Mouse (Mus musculus) common myeloid progenitor, adult 5-6 weeks (primary cell): ENCODE data around the gene Tmprss4. TPM values are rescaled to one million over a fixed set of nuclear protein-coding genes. Genes with fewer than 3 reads are reported as not detected.

Experiments
- ATAC-seq: replicated peaks from 2 replicates; pipeline ENCODE4 v1.8.0; 2016; ENCODE audit warnings: low read depth, mild to moderate bottlenecking, moderate TSS enrichment, inconsistent platforms; ENCODE audit not compliant: poor library complexity, severe bottlenecking
- total RNA-seq: library from RNA; stranded (forward); fragments of 200-1000, 187-1606 nt; gene quantifications from 2 replicates; pipeline ENCODE4 v1.2.3, GENCODE M21; 2017

Gene Tmprss4
- 0.19 TPM in 1 of 2 replicates, not detected in the other for total RNA-seq

DNA sequence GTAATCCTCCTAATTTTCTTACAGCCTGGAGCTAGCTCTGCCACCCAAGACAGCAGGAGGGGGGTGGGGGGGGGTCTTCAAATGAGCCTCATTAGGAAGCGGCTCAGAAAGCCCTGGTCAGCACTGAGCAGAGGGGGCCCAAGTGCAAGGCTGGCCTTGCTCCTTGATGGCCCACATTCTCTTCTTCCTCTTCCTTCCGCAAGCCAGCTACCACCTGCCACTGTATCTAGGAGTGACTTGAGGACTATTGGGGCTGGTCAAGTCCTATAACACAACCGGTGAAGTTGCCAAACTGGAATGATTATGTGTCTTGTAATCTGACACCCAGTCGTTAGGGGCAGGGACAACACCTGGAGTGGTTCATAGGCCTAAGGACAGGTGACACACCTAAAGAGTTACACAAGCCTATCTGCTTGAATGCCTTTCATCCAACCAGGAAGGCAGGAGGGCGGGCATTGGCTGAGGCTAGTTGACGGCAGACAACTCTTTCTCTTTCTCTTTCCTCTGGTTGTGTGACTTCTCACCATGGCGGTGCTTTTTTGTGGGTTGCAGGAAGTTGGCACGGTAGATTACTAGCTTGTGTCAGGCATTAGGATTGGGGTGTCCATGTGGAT is at the start of gene Tmprss4:
Tmprss4 (minus strand) TSS at position 296 of the 614 bp plus-strand sequence.
- ATAC-seq, result no peak

DNA sequence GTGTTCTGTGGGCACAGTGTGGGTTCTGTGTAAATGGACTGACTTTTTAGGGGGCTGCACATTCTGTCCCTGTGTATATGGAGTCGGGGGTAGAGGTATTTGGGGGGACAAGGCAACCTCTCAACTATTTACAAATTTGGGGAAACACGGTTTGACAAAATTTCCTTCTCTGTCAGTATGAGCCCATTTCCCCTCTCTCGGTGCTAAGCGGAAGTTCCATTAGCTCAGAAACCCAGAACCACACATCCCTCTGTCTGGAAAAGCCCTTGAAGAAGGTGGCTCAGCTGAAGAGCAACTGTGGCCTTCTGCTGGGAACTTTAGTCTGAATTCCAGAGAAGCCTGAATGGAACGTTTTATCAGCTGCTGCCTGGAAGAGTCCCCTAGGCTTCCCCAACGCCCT is 48.5 kb upstream of the Tmprss4 start:
- no peak for ATAC-seq

DNA sequence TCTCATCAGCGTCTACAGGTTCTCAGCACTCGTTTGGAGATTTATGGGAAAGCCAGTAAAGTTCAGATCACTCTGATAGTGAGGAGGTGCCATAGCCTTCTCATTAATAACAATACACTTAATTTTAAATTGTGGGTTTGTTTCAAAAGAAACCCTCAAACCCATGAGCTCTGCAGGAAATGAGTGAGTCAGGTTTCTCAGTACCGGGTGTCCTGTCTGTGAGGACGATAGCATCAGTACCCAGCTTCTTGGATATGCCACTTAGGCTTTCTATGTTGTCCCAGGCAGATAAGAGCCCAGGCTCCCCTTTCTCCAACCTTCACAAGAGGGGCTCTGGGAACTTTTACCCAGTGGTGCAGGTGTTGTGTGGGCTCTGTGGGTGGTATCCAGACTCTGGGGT is 48.1 kb upstream of the Tmprss4 start:
- no peak for ATAC-seq

DNA sequence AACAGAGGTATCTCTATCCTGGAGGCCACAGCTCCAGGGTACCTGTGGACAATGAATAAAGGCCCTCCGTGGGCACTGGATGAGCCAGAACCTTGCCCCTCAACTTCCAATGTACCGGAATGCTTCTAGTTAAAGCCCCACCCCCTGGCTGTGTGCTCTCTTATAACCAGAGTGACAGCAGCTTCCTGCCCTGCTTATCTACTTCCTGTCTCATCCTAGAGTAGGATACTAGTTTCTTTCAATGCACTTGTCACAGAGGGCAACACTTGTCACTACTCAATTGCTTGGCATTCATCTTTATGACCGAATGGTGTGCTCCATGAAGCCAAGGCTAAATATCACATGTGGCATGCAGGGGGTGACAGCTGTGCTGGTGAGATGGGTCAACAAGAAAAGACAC is 47.4 kb upstream of the Tmprss4 start:
- peak; percentile 78 for ATAC-seq

DNA sequence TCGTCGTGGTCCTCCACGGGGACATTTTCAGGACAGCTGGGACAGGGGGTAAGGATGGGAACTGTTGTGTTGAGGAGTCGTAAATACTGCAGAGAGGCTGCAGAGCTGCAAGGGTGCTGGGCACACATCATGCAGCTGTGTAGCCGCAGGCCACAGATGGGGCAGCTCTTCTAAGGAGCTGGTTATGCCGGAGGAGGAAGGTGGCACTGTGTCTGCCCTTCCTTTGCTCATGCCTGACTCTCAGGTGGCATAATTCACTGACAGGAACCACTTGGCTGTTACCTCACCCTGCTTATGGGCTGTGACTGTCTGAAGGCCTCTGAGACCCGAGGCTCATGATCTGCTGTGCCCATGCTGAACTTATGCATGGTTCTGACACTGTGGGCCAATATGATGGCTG is 46.4 kb upstream of the Tmprss4 start:
- no peak for ATAC-seq

DNA sequence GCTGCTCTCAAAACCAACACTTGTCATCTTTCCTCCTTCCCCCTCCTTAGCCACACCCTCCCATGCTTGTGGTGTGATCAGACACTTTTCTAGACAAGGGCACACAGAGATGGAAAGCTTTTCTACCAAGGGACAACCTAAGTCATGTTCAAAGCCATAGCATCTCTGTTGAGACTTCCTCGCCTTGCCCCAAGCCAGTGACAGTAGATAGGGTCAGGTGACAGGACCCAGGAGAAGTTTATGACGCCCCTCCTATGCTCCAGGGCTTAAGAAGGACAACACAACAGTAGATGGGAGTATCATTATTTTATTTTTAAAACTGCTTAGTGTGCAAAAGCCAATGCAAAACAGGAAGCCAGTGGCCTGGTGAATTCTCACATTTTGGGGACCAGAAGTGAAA is 43.6 kb upstream of the Tmprss4 start:
- no peak for ATAC-seq

DNA sequence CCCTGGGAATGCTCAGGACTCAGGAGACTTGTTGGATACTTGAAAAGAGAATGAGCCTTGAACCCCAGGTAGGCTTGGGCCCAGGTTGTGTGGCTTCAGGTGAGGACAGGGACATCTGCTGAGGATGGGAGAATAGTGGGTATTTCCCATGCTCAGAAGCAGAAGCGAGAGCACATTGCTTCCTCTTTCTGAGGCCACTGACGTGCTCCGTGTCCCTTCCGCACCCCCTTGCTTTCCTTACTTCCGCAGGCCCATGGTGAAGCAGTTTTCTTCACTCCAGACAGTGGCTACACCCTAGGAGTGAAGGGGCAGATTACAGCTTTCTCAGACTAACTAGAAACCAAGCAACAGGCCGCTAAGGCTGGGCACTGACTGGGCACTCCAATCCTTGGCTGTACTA is 42.2 kb upstream of the Tmprss4 start:
- peak; percentile 79 for ATAC-seq

DNA sequence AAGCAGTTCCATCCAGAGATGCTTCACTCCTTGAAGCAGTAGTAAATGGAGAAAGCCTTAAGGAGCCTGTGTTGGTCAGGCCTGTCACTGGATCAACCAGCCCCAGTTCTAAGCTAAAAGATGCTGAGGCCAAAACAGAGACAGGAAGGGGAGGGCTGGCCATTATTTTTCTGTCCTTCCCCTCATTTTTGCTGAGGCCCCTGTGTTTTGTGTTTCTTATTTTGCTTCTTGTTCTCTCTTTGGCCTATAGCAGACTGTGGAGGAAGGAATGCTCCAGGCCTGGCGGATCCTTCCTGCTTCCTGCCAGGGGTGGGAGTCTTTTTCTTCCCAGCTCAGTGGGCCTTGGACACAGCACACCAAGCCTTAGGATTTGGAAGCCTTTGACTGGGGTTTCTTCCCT is 41.5 kb upstream of the Tmprss4 start:
- no peak for ATAC-seq

DNA sequence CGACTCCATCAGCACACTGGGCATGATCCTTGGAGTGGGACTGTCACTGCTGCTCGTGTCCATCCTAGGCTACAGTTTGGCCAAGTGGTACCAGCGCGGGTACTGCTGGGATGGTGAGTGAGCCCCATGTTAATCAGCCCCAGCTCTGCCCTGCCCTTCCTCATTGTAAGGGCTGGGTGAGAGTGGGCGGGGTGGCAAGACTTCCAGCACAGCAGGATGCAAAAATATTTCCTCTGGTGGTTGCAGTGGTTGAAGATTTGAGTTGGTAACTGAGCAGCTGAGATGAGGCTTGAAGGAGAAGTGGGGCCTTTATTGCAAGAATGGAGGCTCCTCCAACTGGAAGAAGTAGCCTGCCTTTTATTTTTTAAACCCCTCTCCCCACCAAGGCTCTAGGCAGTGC is 37.5 kb upstream of the Tmprss4 start:
- ATAC-seq, result peak; percentile 78

DNA sequence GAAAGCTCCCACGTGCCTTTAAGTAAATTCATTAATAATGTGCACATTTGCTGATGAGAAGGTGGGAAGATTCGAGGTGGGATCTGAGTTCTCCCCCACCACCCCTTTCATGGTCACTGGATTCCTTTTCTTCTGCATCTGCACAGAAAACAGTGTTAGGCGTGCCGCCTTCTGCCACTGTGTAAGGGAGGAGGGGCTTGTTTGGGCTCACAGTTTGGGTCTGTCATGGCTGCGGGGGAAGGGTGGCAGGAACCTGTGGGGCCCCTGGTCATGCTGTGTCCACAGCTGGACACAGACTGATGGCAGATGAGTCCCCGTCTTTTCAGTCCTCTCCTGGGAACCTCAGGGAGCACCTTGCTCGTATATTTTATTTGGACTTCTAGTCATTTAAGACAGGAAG is 32.9 kb upstream of the Tmprss4 start:
- ATAC-seq, result no peak

DNA sequence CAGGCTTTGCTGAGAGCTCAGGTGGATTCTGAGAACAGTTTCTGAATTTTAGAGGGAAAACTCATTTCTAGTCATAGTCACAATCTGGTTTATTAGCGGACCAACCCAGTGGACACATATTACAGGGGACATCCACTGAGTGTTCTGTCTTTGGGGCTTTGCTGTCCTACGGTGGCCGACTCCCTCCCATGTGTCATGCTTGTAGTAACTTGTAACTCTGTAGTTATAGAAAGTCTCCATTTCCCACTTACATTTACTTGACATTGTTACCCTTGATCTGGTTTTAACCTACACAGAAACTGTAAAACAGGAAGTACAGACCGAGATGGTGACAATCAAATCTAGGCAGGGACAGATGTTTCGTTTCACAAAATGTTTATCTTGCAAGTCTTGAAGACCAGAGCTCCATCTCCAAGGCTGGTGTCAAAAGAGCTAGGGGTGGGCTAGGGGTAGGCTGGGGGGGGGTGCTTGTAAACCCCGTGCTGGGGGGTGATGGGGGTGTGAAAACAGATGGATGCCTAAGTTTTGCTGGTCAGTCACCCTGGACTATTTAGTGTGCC is 31.9 kb upstream of the Tmprss4 start:
- peak; percentile 47 for ATAC-seq

DNA sequence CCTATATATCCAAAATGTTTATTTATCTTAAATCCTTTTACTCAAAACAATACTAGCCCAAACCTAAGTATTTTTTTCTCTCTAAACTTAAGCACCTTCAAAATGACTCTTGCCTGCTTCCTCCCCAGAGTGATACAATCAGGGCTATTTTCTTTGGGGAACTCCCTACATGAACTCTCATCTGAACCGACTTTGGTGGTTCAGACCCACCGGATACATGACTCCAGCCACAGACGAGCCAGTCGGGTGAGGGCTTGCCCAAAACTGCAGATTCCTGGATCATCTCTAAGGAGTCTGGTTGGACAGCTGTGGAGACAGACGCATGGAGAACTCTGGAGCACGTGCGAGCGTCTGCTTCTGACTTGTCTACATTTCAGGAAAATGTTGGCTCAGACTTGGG is 25.5 kb upstream of the Tmprss4 start:
- 0 out of 2 replicates have a peak, but pooled peaks have one; percentile 11 for ATAC-seq

DNA sequence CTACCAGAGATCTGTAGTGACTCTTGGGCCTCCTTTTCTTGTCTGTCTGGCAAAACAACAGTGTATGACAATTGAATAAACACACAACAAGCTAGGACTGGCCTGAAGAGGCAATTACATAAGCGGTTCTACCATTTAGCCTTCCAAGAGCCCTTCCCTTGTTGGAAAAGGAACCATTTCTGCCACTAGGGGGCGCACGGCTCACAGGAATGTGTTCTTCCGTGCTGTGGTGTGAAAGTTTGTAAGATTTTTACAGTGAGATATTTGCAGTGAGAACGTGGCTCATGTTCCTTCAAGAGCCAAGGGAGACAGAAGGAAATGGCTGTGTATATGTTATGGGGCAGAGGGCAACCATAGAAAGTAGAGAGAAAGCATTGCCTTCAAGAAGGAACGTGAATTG is 17.7 kb upstream of the Tmprss4 start:
- peak; percentile 93 for ATAC-seq

DNA sequence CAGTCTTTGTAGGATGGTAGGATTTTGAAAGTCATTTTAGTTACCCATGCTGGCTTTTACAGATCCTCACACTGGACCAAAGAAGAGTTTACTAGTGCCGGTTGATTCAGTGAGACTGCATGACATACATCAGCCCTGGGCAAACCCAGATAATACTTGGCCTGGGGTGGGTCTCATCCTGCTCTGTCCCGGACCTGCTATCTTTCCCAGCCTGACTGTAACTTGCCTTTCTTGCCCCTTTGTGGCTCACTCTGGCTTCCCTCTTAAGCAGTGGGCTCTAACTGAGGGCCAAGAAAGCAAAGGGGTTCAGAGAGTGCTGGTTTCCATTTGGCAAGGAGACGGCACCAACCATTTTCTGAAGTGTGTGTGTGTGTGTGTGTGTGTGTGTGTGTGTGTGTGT is 15.8 kb upstream of the Tmprss4 start:
- no peak for ATAC-seq

DNA sequence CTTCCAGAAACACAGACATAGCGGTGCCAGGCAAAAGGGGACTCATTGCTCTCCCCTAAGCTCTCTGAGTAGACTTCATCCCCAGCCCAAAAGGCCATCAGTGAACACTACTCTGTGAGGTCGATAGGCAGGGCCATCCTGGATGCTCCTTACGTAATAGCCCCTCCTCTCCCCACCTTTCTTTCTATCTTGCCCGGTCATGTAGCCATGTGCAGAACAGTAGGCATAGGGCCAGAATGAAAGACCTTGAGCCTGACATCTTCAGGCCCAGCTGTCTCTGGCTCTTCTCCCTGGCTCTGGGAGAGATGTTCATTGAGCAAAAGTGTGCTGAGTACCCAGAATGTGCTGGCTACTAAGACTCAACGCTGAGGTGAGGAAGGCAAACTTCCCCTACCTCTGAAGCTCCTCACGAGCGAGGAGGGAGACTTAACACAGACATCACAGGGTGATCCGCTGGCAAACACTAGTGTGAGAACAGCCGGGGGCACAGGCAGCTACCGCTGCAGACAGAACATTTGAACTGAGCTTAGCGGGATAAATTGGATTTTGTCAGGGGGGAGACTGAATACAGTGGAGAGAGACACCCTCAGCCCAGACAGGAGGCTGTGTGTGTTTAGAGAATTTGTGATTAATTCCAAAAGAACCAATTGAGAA is 11.8 kb upstream of the Tmprss4 start:
- no peak for ATAC-seq

DNA sequence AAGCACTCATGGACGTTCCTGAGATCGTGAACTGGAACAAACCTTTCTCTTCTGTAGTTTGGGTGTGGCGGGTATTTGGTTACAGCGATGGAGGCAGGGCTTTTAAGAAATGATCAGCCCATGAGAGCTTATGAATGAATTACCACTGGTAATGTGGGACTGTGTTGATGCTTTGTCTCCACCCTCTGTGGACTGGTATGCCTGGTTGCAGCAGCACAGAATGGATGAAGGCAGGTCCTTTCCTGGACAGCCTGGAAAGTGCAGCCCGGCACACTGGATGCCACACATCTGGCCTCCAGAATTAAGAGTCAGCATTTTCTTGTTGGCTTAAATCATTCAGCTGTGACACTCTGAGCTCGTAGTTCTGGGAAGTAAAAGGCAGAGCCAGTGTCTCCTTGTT is 8.1 kb upstream of the Tmprss4 start:
- ATAC-seq, result no peak

DNA sequence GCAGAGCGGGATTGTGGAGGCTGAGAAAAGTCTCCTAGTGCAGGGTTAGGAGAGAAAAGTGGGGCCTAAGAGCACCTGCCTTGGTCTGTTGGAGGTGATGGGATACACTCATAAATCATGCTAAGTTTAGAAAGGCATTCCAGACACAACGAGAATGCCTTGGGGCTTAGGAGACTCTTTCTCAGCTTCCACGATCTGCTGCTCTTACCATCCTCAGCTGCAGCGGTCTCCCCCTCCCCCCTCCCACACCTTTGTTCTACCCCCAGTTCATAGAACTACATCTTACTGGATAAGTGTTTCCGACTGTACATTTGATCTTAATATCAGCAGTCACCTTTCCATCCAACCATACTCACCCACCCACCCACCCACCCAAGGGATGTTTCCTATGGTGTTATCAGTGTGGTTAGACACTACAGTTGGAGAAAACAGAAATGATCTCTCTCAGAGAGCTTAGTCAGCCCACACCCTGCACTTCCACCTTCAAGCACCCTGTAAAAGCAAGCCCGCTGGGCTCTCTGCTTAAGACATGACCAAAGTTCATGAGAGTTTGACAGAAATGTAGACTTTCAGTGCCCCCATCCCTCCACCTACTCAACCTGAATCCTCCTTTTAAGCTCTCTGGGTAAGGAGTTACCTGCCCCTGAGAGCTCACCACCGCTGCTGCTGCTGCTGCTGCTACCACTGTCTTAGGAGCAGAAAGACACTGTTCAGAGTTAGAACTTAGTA is 3.3 kb upstream of the Tmprss4 start:
- ATAC-seq, result peak; percentile 52; the same call in 1 of the 2 replicates

DNA sequence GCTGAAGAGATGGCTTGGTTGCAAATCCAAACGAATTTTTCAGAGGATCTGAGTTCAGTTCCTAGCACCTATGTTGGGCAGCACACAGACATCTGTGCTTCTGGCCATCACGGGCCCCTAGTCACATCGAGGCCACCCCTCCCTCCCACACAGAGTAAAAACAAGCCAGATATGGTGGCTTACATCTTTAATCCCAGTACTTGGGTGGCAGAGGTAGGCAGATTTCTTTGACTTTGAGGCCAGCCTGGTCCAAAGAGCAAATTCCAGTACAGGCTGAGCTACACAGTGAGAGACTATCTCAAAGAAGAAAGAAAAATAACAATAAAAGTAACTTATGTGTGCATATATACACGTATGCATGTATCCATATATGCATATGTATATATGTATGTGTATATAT is 2.2 kb upstream of the Tmprss4 start:
- ATAC-seq, result no peak

DNA sequence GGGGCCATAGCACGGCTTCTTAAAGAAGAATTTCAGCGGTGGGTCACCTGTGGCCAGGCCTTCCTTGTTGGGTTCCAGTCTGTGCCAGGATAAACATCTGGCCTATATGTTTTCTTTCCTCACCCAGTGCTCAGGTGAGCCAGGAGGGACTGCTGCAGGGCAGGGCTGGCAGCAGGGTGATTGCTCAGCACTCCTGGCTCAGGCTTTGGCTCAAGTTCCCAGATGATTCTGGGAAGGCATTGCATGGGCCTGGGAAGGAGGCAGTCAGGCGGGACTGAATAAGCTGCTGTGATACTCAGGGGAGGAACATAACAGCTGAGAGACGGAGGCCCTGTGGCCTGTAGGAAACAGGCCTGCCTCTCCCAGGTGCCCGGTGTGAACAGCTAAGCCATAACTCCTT is 1.3 kb upstream of the Tmprss4 start:
- ATAC-seq, result no peak

DNA sequence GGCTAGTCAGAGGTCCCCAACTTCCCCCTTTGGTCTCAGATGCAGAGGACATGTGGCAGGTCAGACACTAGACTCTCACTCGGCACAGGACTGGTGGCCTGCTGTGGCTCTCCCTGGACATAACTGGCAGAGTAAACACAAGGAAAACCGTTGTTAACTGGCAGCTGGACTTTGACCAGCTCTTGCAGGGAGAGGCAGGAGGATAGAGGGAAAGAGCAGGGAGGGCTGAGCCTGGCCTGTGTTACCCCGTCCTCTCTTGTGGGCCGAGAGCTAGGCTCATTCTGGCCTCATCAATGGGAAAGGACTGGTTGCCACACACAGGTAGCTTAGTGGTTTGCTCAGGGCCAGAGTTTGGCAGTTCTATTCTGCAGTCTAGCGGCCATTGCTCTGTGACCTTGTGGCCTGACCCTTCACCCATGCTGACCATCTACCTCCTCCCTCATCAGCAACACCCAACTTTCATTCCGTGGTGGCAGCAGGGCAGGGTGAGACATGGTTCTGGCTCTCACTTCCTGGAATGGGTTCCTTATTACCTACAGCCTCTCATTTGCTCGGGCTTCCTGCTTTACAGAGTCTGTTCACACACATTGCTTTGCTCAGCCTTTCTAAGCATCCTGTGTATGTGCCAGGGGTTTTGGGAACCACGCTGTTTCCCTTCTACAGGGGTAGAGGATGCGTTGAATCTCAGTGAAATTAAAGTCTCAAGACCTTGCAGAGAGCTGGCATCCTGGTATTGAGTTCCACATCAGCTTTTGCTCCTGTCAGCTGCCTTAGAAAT is 1.7 kb downstream of the Tmprss4 start:
- peak; percentile 29; the same call in 1 of the 2 replicates for ATAC-seq
